Mouse (Mus musculus) left cerebral cortex, postnatal 25 days (tissue): ENCODE data around the gene Tmem94. TPM values are rescaled to one million over a fixed set of nuclear protein-coding genes. Genes with fewer than 3 reads are reported as not detected.

Source experiments
- DNase-seq, 2 experiments: peaks; one replicate each; pipeline ENCODE4 v3.0.0; 2022; ENCODE audit warnings: low spot score in 2 of 2, mixed read lengths in 1 of 2
- intact Hi-C: fragments of 180-260 bp; cut with DNase I; formaldehyde crosslinking; loops from one replicate; pipeline ENCODE4 v1.15.1; 2025
- total RNA-seq, 2 experiments: library from RNA; stranded (reverse); gene quantifications; 2 replicates each; pipeline ENCODE4 v1.2.3; 2021

Tmem94 gene
- total RNA-seq, 2 experiments from 2014 or later = 54.9 to 59.1 TPM

GRCm38 (mm10) chr11:115764698-115765097 is 535 bp upstream of the Tmem94 start:
- intact Hi-C loops = no loop called here
- no peak for DNase-seq

- peak in 1 of 2 experiments; percentile 39 for DNase-seq
- intact Hi-C loops = loop anchor here (1.0 kb wide), 1 partner anchor 48 kb away; the partner anchor contains the start of gene Caskin2
Observed at GRCm38 (mm10) chr11:115765607-115766141, 441 bp downstream of the Tmem94 start.

GRCm38 (mm10) chr11:115766356-115766943 is 1.2 kb downstream of the Tmem94 start:
- intact Hi-C loops = loop anchor here (1.0 kb wide), 1 partner anchor 47 kb away; the partner anchor contains the start of gene Caskin2
- DNase-seq = no peak

GRCm38 (mm10) chr11:115766981-115767380 is 1.7 kb downstream of the Tmem94 start:
- intact Hi-C loops = loop anchor here (1.0 kb wide), 1 partner anchor 46 kb away; the partner anchor contains the start of gene Caskin2
- no peak for DNase-seq

- no peak for DNase-seq
- intact Hi-C loops = no loop called here
Observed at GRCm38 (mm10) chr11:115768896-115769295, 3.7 kb downstream of the Tmem94 start.

GRCm38 (mm10) chr11:115774653-115775052 is 9.4 kb downstream of the Tmem94 start:
- DNase-seq = no peak
- intact Hi-C loops = no loop called here

- DNase-seq = no peak
- intact Hi-C loops = no loop called here
Observed at GRCm38 (mm10) chr11:115775821-115776665, 10.8 kb downstream of the Tmem94 start.

GRCm38 (mm10) chr11:115776954-115777353 is 11.7 kb downstream of the Tmem94 start:
- intact Hi-C loops = no loop called here
- no peak for DNase-seq

- intact Hi-C loops = no loop called here
Observed at GRCm38 (mm10) chr11:115777487-115778335, 12.5 kb downstream of the Tmem94 start.

GRCm38 (mm10) chr11:115779038-115779571 is 13.9 kb downstream of the Tmem94 start:
- intact Hi-C loops = no loop called here
- peak; percentile 27 to 59 for DNase-seq

More at GRCm38 (mm10) chr11:115777487-115778335, 12.5 kb downstream of the Tmem94 start:
- DNase-seq = no peak

- intact Hi-C loops = no loop called here
Observed at GRCm38 (mm10) chr11:115780141-115781070, 15.2 kb downstream of the Tmem94 start.

GRCm38 (mm10) chr11:115786473-115786872 is 21.2 kb downstream of the Tmem94 start:
- intact Hi-C loops = no loop called here
- DNase-seq = no peak

More at GRCm38 (mm10) chr11:115780141-115781070, 15.2 kb downstream of the Tmem94 start:
- peak; percentile 69 to 78 for DNase-seq

- intact Hi-C loops = no loop called here
- DNase-seq = no peak
Observed at GRCm38 (mm10) chr11:115789787-115790186, 24.6 kb downstream of the Tmem94 start.

- intact Hi-C loops = no loop called here
Observed at GRCm38 (mm10) chr11:115791919-115792318, 26.7 kb downstream of the Tmem94 start.

GRCm38 (mm10) chr11:115792353-115792752 is 27.1 kb downstream of the Tmem94 start:
- no peak for DNase-seq
- intact Hi-C loops = no loop called here

More at GRCm38 (mm10) chr11:115791919-115792318, 26.7 kb downstream of the Tmem94 start:
- DNase-seq = no peak

GRCm38 (mm10) chr11:115796898-115797297 is 31.7 kb downstream of the Tmem94 start:
- intact Hi-C loops = no loop called here
- DNase-seq = no peak

- intact Hi-C loops = no loop called here
- DNase-seq = no peak
Observed at GRCm38 (mm10) chr11:115797665-115798064, 32.4 kb downstream of the Tmem94 start.

GRCm38 (mm10) chr11:115800981-115801380 is 35.7 kb downstream of the Tmem94 start:
- intact Hi-C loops = no loop called here

More at GRCm38 (mm10) chr11:115800981-115801380, 35.7 kb downstream of the Tmem94 start:
- no peak for DNase-seq
